Mouse (Mus musculus): ENCODE results near the gene Nfix.

Nfix gene

GRCm38 (mm10) chr8:84782680-84783079, 17.5 kb downstream of the Nfix start:
- intact Hi-C loops (cut with DNase I) = no loop called here

GRCm38 (mm10) chr8:84781686-84782505, 18.2 kb downstream of the Nfix start:
- intact Hi-C loops (cut with DNase I) = no loop called here

GRCm38 (mm10) chr8:84780949-84781680, 19.0 kb downstream of the Nfix start:
- intact Hi-C loops (cut with DNase I) = no loop called here

DNA sequence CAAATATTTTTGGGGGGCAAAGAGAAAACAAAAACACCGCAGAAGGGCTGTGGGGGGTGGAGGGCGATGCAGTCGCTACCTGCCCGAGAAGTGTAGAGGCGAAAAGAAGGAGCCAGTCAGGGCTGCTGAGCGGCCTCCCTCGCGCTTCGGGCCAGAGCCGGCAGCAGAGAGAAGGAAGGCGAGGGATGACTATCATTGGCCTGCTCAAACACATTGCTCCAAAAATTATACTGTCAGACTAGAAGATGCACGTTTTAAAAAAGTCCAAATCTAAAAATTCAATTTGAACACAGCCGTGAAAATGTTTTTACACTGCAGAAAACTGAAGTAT, 20.0 kb downstream of the Nfix start:
- intact Hi-C loops (cut with DNase I) = no loop called here

DNA sequence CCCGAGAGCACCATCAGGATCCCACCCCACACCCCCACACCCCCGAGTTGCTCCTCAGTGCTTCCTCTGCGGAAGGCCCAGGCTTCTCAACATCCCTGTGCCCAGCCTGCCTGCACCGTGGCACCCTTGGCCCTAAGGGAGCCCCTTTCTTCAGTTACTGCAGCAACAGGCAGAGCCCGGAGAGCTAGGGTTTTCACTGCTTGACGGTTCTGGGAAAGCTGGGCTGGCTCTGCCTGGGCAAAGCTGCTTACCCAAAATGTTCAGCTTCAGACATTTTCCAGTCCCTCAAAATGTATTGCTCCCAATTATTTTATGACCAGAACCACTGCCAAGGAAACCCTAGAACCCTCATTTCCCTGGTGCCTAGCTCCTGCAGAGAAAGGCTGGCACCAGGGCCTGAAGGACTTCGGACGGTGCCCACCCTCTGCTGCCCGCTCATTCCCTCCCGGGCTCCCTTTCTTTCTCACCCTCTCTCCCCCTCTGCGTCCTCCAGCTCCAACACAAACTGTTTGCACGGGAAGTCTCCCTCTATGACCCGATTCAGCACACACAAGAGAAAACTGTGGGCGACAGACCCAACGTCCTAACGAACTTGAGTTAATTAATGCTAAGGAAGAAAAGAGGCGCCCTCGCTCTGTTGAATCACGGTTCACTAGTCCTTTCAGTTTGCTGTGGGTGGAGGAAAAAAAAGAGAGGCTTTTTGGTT, 20.5 kb downstream of the Nfix start:
- intact Hi-C loops (cut with DNase I) = no loop called here

- intact Hi-C loops (cut with DNase I) = no loop called here
Observed at GRCm38 (mm10) chr8:84778638-84779380, 21.3 kb downstream of the Nfix start.

- intact Hi-C loops (cut with DNase I) = no loop called here
Observed at GRCm38 (mm10) chr8:84777899-84778637, 22.1 kb downstream of the Nfix start.

DNA sequence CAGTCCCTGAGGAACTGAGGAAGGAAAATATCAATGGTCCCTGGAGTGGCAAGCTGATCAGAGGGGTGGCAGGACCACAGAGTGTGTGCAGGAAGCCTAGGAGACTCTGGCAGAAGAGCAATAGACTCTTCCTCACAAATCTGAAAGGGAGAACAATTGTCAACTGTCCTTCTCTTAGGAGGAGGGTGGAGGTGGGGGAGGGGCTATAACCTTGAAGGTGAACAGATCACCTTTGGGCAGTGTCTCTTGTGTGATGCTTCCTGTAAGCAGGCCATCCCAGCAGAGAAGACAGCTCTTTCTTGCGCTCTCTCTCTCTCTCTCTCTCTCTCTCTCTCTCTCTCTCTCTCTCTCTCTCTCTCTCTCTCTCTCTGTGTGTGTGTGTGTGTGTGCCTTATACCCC, 23.6 kb downstream of the Nfix start:
- intact Hi-C loops (cut with DNase I) = no loop called here

GRCm38 (mm10) chr8:84775621-84776113, 24.5 kb downstream of the Nfix start:
- intact Hi-C loops (cut with DNase I) = no loop called here

- intact Hi-C loops (cut with DNase I) = no loop called here
Observed at GRCm38 (mm10) chr8:84775105-84775591, 25.0 kb downstream of the Nfix start.

- intact Hi-C loops (cut with DNase I) = loop anchor here (5.0 kb wide), 1 partner anchor 38 kb away; no protein-coding TSS in a partner anchor
Observed at GRCm38 (mm10) chr8:84774473-84774911, 25.7 kb downstream of the Nfix start.

DNA sequence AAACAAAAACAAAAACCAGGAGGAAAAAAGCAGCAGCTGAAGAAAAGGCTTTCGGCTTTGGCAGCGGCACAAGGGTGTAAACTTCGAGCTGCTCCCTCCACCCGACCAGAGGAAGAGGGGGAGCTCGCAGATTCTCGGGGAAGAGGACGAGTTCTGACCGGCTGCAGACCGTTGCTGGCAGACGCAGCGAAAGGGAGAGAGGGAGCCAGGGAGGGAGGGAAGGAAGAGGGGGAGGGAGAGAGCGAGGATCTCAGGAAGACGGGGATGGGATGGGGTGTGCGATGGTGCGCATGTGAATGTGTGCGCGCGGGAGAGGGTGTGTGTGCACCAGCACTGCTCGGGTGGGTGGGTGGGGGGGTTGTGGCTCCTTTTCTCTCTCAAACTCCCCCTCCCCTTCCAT, 26.3 kb downstream of the Nfix start:
- intact Hi-C loops (cut with DNase I) = loop anchor here (5.0 kb wide), 1 partner anchor 38 kb away; no protein-coding TSS in a partner anchor

DNA sequence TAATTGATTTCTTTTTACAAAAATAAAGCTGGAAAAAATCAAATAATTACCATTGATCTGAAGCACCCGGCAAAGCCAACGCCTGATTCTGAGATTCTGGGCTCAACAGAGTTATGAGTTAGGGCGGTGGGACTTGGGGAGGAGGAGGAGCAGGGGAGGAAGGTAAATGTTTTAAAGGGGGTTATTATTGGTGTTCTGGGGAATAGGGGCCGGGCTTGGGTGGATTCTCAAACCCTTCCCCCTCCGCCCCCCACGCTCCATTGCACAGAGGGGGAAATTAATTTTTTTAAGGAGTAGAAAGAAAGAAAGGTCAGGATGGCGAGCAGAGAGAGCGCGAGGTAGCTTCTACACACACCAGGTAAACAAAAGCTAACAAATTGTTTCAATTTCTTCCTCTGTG, 26.8 kb downstream of the Nfix start:
- intact Hi-C loops (cut with DNase I) = loop anchor here (5.0 kb wide), 1 partner anchor 39 kb away; no protein-coding TSS in a partner anchor

DNA sequence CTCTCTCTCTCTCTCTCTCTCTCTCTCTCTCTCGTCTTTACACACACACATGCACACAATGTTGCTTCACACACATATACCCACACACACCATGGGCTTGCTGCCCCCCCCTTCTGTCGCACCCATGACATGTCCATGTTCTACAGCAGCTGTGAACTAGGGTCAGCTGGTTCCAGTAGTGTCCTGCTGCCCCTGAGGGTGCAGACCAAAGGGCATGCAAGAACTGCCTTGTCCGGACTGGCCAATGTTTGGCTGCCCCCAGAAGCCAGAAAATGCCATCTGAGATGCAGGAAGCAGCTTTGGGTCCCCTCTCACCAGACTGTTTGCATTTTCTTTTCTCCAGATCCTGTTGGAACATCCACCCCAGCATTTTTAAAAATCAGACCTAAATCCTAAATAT, 27.5 kb downstream of the Nfix start:
- intact Hi-C loops (cut with DNase I) = loop anchor here (5.0 kb wide), 1 partner anchor 40 kb away; no protein-coding TSS in a partner anchor

- intact Hi-C loops (cut with DNase I) = loop anchor here (5.0 kb wide), 1 partner anchor 40 kb away; no protein-coding TSS in a partner anchor
Observed at GRCm38 (mm10) chr8:84771941-84772378, 28.2 kb downstream of the Nfix start.

DNA sequence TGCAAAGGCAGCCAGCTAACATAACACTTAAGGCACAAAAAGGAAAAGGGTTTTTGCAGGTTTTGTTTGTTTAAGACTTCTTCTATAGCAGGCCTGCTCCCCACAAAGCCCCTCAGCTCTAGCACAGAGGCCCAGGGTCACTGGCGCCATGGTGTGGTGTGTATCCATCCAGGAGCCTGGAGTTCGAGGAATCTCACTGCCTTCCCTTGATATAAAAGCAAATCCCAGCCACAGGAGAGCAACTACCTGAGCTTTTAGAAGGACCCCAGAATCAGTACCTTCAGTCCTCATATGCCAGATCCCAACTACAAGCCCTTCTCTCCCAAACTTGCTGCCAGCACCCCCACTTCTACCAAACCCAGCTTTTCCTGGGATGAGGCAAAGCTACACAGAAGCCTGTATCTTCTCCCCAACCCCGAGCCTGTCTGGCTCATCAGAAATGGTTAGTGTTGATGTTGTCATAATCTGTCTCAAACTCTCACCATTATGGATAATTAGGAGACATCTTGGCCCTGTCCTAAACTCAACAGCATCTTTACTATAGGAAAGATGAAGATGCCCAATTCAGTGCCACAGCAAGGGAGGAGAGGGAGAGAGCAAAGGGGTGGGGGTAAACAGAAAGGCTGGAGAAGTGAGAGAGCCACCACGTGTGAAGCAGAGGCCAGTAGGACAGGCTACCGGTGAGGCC, 29.0 kb downstream of the Nfix start:
- intact Hi-C loops (cut with DNase I) = loop anchor here (5.0 kb wide), 1 partner anchor 41 kb away; no protein-coding TSS in a partner anchor

DNA sequence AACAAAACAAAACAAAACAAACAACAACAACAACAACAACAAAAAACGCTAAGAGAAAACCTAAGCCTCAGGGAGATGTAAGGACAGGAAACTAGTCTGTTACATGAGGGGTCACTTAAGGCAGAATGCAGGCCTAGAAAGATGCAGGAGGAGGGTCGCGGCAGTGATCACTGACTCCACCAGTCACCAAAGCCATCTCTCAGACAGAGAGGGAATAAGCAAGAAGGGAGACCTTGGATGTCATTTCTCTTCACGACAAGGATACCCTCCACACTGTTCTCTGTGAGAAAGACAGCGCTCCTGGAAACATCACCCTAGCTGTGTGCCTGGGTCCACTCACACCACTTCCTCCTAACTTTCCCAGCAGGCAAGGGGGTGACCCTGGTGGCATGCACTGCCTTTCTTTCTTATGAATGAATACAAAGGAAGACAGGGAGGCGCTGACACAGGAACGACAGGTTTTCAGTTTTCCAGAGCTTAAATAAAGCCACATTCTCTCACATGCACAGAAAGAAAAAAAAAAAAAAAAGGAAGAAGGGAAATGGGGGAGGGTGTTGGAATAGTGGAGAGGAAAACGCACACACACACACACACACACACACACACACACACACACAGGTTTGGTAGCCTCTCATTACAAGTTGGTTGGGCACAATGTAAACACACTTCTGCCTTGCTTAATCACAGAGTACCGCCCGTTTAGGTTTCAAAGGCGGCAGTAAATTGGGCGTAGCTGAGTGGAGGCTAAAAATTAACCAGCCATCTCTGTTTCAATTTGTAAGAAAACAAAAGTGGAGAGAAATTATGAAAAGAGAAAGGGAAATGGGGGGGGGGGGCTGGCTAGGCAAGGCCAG, 29.8 kb downstream of the Nfix start:
- intact Hi-C loops (cut with DNase I) = loop anchor here (5.0 kb wide), 1 partner anchor 42 kb away; no protein-coding TSS in a partner anchor

DNA sequence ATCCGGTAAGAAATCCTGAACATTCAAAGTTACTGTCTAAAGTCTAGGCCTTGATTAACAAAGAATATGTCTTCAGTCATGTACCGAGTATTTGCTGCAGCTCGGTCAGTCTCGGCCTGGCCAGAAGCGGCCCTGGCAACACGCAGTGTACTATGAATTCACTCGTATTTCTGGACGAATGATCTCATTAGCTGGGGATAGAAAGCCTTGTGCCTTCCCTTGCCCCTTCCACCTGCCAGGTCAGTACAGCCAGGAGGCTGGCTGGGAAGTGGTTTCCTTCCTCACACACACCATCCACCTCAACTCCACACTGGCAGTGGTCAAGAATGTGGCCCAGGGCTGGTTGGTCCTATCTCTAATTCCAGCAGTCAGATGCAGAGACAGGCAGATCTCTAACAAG, 30.8 kb downstream of the Nfix start:
- intact Hi-C loops (cut with DNase I) = no loop called here

All from adrenal gland (tissue).